Mouse (Mus musculus): ENCODE data around the gene Slpi. TPM values are rescaled to one million over a fixed set of nuclear protein-coding genes. Genes with fewer than 3 reads are reported as not detected.
"Not testable (repeated sequence)": the region's sequence is repeated elsewhere in the genome, so short reads cannot be mapped to it uniquely, and the experiment has no call there.

Slpi gene
- total and polyA plus RNA-seq, 2 experiments from 2014 or later: 0.71 TPM; not detected in 1

DNA sequence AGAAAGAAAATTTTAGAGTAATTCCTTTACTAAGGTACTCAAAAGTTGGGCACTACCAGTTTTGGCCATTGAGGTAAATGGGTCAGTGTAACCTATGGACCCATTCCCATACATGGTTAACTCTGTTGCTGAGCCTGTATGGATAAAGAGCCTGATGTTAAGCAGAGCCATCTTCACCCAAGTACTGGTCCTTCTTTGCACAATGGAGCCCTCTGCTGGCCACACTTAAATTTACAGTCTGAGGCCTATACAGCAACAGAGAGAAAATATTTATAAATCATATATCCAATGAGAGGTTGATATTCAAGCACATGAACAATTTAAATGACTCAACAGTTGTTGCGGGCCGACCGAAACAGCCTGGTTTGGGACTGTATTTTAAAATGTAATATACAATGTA, 39.9 kb downstream of the Slpi start:
- H3K4me3 ChIP-seq (ENCODE audit: low read depth, low read length): no peak overlapping the region
- WGBS: 96% methylated on average over 3 of the region's 3 CpGs
- no peaks in the 10 kb centered on the region for H3K9me3 ChIP-seq (ENCODE audit: low read length)
- ATAC-seq: no peak
- no peak overlapping the region for H3K9ac ChIP-seq
- H3K4me2 ChIP-seq (ENCODE audit: low read depth): no peak overlapping the region
- H3K4me1 ChIP-seq (ENCODE audit: insufficient read depth): no peaks in the 10 kb centered on the region
- peak; percentile 50 for TF ChIP-seq CTCF (IDR thresholded peaks at IDR 0.05; ENCODE audit: low read depth)
- no peak overlapping the region for H3K27ac ChIP-seq (ENCODE audit: low read depth, low read length)
- no peak for DNase-seq
- no peaks in the 10 kb centered on the region for H3K36me3 ChIP-seq (ENCODE audit: insufficient read depth)
- H3K27me3 ChIP-seq (ENCODE audit: insufficient read depth, low read length): no peaks in the 10 kb centered on the region

DNA sequence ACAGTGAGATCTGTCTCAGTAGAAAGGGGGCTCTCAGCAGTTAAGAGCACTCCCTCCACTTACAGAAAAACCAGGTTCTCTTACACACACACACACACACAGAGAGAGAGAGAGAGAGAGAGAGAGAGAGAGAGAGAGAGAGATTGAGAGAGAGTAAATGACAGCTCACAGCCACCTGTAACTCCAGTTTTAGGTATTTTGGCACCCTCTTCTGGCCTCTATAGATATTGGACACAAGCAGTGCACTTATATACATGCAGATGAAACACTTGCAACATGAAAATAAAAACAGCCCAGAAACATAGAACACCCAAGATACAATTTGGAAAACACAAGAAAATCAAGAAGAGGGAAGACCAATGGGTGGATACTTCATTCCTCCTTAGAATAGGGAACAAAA, 41.2 kb downstream of the Slpi start:
- not testable (repeated sequence) for DNase-seq; H3K4me3 ChIP-seq (ENCODE audit: low read depth, low read length); H3K4me1 ChIP-seq (ENCODE audit: insufficient read depth)

GRCm38 (mm10) chr2:164343732-164344131, 45.2 kb downstream of the Slpi start:
- H3K4me2 ChIP-seq (ENCODE audit: low read depth); H3K9me3 ChIP-seq (ENCODE audit: low read length); H3K4me1 ChIP-seq (ENCODE audit: insufficient read depth); DNase-seq; H3K27me3 ChIP-seq (ENCODE audit: insufficient read depth, low read length); ATAC-seq; H3K27ac ChIP-seq (ENCODE audit: low read depth, low read length); H3K4me3 ChIP-seq (ENCODE audit: low read depth, low read length); H3K36me3 ChIP-seq (ENCODE audit: insufficient read depth); H3K9ac ChIP-seq: not testable (repeated sequence)
- WGBS: 64% methylated on average over 1 of the region's 1 CpGs

More for the DNA sequence above, 41.2 kb downstream of the Slpi start:
- H3K9me3 ChIP-seq (ENCODE audit: low read length); H3K27ac ChIP-seq (ENCODE audit: low read depth, low read length); H3K36me3 ChIP-seq (ENCODE audit: insufficient read depth); H3K9ac ChIP-seq; ATAC-seq; H3K27me3 ChIP-seq (ENCODE audit: insufficient read depth, low read length); H3K4me2 ChIP-seq (ENCODE audit: low read depth): not testable (repeated sequence)

DNA sequence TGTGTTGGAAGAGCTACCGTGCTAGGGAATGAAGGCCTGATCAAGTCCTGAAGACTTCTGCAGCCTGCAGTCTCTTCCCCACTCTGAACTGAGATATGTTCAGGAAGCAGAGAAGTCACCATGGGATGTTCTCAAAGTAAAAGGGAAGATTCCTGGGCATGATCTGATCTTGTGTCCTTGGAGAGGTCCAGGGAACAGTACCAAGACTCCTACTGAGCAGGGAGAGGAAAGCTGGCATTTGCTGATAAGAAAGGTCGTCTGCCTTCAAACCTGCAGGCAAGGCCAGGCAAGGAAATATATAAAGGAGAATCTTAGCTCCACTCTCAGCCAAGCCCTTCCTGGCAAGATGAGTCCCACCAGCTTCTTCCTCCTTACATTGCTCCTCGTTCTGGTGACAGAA, 56.5 kb downstream of the Slpi start, which contains the start of gene Svs5:
Gene Svs5 (plus strand): TSS at position 301 of the 400 bp plus-strand sequence.
- H3K9me3 ChIP-seq (ENCODE audit: low read length); DNase-seq; H3K4me2 ChIP-seq (ENCODE audit: low read depth); H3K4me1 ChIP-seq (ENCODE audit: insufficient read depth); H3K27ac ChIP-seq (ENCODE audit: low read depth, low read length); H3K27me3 ChIP-seq (ENCODE audit: insufficient read depth, low read length); ATAC-seq; H3K36me3 ChIP-seq (ENCODE audit: insufficient read depth); H3K9ac ChIP-seq; H3K4me3 ChIP-seq (ENCODE audit: low read depth, low read length): not testable (repeated sequence)
- WGBS: 83% methylated on average over 3 of the region's 3 CpGs

DNA sequence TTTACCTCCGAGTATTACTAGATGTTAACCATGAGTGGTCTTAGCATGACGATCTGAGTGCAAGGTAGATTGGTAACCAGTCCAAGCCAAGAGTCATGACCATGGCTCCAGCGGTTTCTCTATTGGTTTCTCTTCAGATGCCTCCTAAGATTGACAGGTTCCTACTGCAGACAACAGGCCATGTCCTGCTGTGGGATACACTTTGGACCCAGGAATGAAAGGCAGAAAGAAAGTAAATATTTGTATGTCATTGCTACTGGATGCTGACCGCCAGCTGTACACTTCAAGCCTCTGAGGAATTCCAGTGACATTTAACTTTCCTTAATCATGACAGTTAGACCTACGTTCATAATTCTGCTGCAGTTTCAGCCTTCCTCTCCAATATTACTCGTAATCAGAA, 67.9 kb downstream of the Slpi start:
- H3K36me3 ChIP-seq (ENCODE audit: insufficient read depth): no peaks in the 10 kb centered on the region
- no peak for ATAC-seq
- no peak for TF ChIP-seq CTCF (IDR thresholded peaks at IDR 0.05; ENCODE audit: low read depth)
- no peaks in the 10 kb centered on the region for H3K4me1 ChIP-seq (ENCODE audit: insufficient read depth)
- no peak overlapping the region for H3K4me3 ChIP-seq (ENCODE audit: low read depth, low read length)
- no peaks in the 10 kb centered on the region for H3K9me3 ChIP-seq (ENCODE audit: low read length)
- H3K27me3 ChIP-seq (ENCODE audit: insufficient read depth, low read length): no peaks in the 10 kb centered on the region
- WGBS: 91% methylated on average over 6 of the region's 6 CpGs
- H3K27ac ChIP-seq (ENCODE audit: low read depth, low read length): no peak overlapping the region
- no peak overlapping the region for H3K4me2 ChIP-seq (ENCODE audit: low read depth)
- no peak for DNase-seq
- H3K9ac ChIP-seq: no peak overlapping the region

DNA sequence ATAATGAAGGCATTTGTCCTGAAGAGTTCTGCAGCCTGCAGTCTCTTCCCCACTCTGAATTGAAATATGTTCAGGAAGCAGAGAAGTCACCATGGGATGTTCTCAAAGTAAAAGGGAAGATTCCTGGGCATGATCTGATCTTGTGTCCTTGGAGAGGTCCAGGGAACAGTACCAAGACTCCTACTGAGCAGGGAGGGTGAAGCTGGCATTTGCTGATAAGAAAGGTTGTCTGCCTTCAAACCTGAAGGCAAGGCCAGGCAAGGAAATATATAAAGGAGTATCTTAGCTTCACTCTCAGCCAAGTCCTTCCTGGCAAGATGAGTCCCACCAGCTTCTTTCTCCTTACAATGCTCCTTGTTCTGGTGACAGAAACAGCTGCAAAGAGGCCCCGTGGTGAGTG, 72.4 kb downstream of the Slpi start, which contains the start of gene Svs6:
Gene Svs6 (plus strand): TSS at position 301 of the 400 bp plus-strand sequence.
- not testable (repeated sequence) for H3K27me3 ChIP-seq (ENCODE audit: insufficient read depth, low read length); H3K4me3 ChIP-seq (ENCODE audit: low read depth, low read length); H3K4me1 ChIP-seq (ENCODE audit: insufficient read depth); H3K4me2 ChIP-seq (ENCODE audit: low read depth); H3K36me3 ChIP-seq (ENCODE audit: insufficient read depth); H3K9ac ChIP-seq; H3K9me3 ChIP-seq (ENCODE audit: low read length); H3K27ac ChIP-seq (ENCODE audit: low read depth, low read length); DNase-seq; ATAC-seq
- WGBS: 90% methylated on average over 1 of the region's 1 CpGs

DNA sequence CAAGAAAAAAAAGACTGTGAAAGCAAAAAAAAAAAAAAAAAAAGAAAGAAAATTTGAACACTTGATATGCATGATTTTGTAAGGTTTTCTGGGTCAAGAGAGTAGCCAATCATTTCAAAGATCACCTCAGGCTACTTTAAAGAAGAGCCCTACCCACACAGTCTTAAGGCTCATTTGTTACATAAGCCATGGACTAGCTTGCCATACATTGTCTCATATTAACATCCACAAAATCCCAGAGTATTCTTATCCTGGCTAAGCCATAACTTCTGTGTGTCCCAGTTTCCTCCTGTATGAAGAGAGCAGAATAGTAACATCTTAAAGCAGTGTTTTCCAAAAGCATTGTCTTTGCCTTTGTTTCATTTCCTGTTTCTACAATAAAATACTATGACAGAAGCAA, 73.4 kb downstream of the Slpi start:
- not testable (repeated sequence) for H3K27me3 ChIP-seq (ENCODE audit: insufficient read depth, low read length); H3K9ac ChIP-seq; DNase-seq; H3K4me2 ChIP-seq (ENCODE audit: low read depth); H3K36me3 ChIP-seq (ENCODE audit: insufficient read depth); H3K4me3 ChIP-seq (ENCODE audit: low read depth, low read length); H3K4me1 ChIP-seq (ENCODE audit: insufficient read depth); H3K9me3 ChIP-seq (ENCODE audit: low read length); H3K27ac ChIP-seq (ENCODE audit: low read depth, low read length); ATAC-seq

GRCm38 (mm10) chr2:164312599-164312998, 76.3 kb downstream of the Slpi start:
- H3K9me3 ChIP-seq (ENCODE audit: low read length): no peaks in the 10 kb centered on the region

More at GRCm38 (mm10) chr2:164312599-164312998, 76.3 kb downstream of the Slpi start:
- Histone ChIP-seq H3K4me1 (ENCODE audit: insufficient read depth) (no peaks in the 10 kb centered on the region), H3K36me3 (ENCODE audit: insufficient read depth) (no peaks in the 10 kb centered on the region), H3K4me2 (ENCODE audit: low read depth) (no peak overlapping the region), H3K27me3 (ENCODE audit: insufficient read depth, low read length) (no peaks in the 10 kb centered on the region), H3K9ac (no peak overlapping the region), H3K4me3 (ENCODE audit: low read depth, low read length) (no peak overlapping the region), H3K27ac (ENCODE audit: low read depth, low read length) (no peak overlapping the region)
- TF ChIP-seq CTCF (IDR thresholded peaks at IDR 0.05; ENCODE audit: low read depth): no peak
- no peak for DNase-seq
- 81% methylated on average over 5 of the region's 5 CpGs for WGBS
- no peak for ATAC-seq

Small RNA genes lying within 50 kb of the gene (microRNA-seq; reads per million reads assigned to microRNA genes)
- gene Mir7678: 0 reads per million in 2 experiments

Other genes with a start within 250 kb of the Slpi start
- 12.8 and 15.4 TPM in 2 replicates for gene Kcns1, start 218.0 kb downstream of the Slpi start, total RNA-seq (2014; rRNA removed)
- 2.4 and 3.5 TPM in 2 replicates for gene Kcns1, start 218.0 kb downstream of the Slpi start, polyA plus RNA-seq (2015; fragmentation: Nextera tagmentation; extraction: Ambion mirVana)
- gene Wfdc5, start 206.4 kb downstream of the Slpi start, total RNA-seq (2014; rRNA removed): not detected in 2 replicates
- not detected in 2 replicates for gene Wfdc5, start 206.4 kb downstream of the Slpi start, polyA plus RNA-seq (2015; fragmentation: Nextera tagmentation; extraction: Ambion mirVana)
- not detected in 2 replicates for gene Wfdc12, start 198.5 kb downstream of the Slpi start, total RNA-seq (2014; rRNA removed)
- gene Wfdc12, start 198.5 kb downstream of the Slpi start, polyA plus RNA-seq (2015; fragmentation: Nextera tagmentation; extraction: Ambion mirVana): not detected in 2 replicates
- gene Wfdc15a, start 189.0 kb downstream of the Slpi start, total RNA-seq (2014; rRNA removed): not detected in 2 replicates
- not detected in 2 replicates for gene Wfdc15a, start 189.0 kb downstream of the Slpi start, polyA plus RNA-seq (2015; fragmentation: Nextera tagmentation; extraction: Ambion mirVana)
- gene Wfdc15b, start 167.4 kb downstream of the Slpi start, total RNA-seq (2014; rRNA removed): not detected in 2 replicates
- gene Wfdc15b, start 167.4 kb downstream of the Slpi start, polyA plus RNA-seq (2015; fragmentation: Nextera tagmentation; extraction: Ambion mirVana): not detected in 2 replicates
- gene Svs2, start 150.6 kb downstream of the Slpi start, total RNA-seq (2014; rRNA removed): not detected in 2 replicates
- gene Svs2, start 150.6 kb downstream of the Slpi start, polyA plus RNA-seq (2015; fragmentation: Nextera tagmentation; extraction: Ambion mirVana): not detected in 2 replicates
- not detected in 2 replicates for gene Svs3b, start 132.5 kb downstream of the Slpi start, total RNA-seq (2014; rRNA removed)
- not detected in 2 replicates for gene Svs3b, start 132.5 kb downstream of the Slpi start, polyA plus RNA-seq (2015; fragmentation: Nextera tagmentation; extraction: Ambion mirVana)
- not detected in 2 replicates for gene Svs4, start 110.6 kb downstream of the Slpi start, total RNA-seq (2014; rRNA removed)
- not detected in 2 replicates for gene Svs4, start 110.6 kb downstream of the Slpi start, polyA plus RNA-seq (2015; fragmentation: Nextera tagmentation; extraction: Ambion mirVana)
- gene Svs3a, start 99.8 kb downstream of the Slpi start, total RNA-seq (2014; rRNA removed): not detected in 2 replicates
- gene Svs3a, start 99.8 kb downstream of the Slpi start, polyA plus RNA-seq (2015; fragmentation: Nextera tagmentation; extraction: Ambion mirVana): not detected in 2 replicates
- not detected in 2 replicates for gene Svs6, start 72.3 kb downstream of the Slpi start, total RNA-seq (2014; rRNA removed)
- not detected in 2 replicates for gene Svs6, start 72.3 kb downstream of the Slpi start, polyA plus RNA-seq (2015; fragmentation: Nextera tagmentation; extraction: Ambion mirVana)
- not detected in 2 replicates for gene Svs5, start 56.4 kb downstream of the Slpi start, total RNA-seq (2014; rRNA removed)
- gene Svs5, start 56.4 kb downstream of the Slpi start, polyA plus RNA-seq (2015; fragmentation: Nextera tagmentation; extraction: Ambion mirVana): not detected in 2 replicates
- gene Rbpjl, start 14.0 kb upstream of the Slpi start, total RNA-seq (2014; rRNA removed): 0.46 TPM in 1 of 2 replicates, not detected in the other
- 0.17 and 0.33 TPM in 2 replicates for gene Rbpjl, start 14.0 kb upstream of the Slpi start, polyA plus RNA-seq (2015; fragmentation: Nextera tagmentation; extraction: Ambion mirVana)
- gene Matn4, start 16.1 kb upstream of the Slpi start, total RNA-seq (2014; rRNA removed): 6.2 and 6.3 TPM in 2 replicates
- 3.3 and 7.1 TPM in 2 replicates for gene Matn4, start 16.1 kb upstream of the Slpi start, polyA plus RNA-seq (2015; fragmentation: Nextera tagmentation; extraction: Ambion mirVana)
- 11.8 and 14.0 TPM in 2 replicates for gene Sdc4, start 54.8 kb upstream of the Slpi start, total RNA-seq (2014; rRNA removed)
- gene Sdc4, start 54.8 kb upstream of the Slpi start, polyA plus RNA-seq (2015; fragmentation: Nextera tagmentation; extraction: Ambion mirVana): 8.0 and 16.5 TPM in 2 replicates
- 88.0 and 167 TPM in 2 replicates for gene Sys1, start 67.9 kb upstream of the Slpi start, total RNA-seq (2014; rRNA removed)
- gene Sys1, start 67.9 kb upstream of the Slpi start, polyA plus RNA-seq (2015; fragmentation: Nextera tagmentation; extraction: Ambion mirVana): 105 and 110 TPM in 2 replicates
- gene Gm20458, start 71.9 kb upstream of the Slpi start, total RNA-seq (2014; rRNA removed): 3.6 and 10.5 TPM in 2 replicates
- 10.0 and 10.7 TPM in 2 replicates for gene Gm20458, start 71.9 kb upstream of the Slpi start, polyA plus RNA-seq (2015; fragmentation: Nextera tagmentation; extraction: Ambion mirVana)
- not detected in 2 replicates for gene Trp53tg5, start 84.6 kb upstream of the Slpi start, total RNA-seq (2014; rRNA removed)
- gene Trp53tg5, start 84.6 kb upstream of the Slpi start, polyA plus RNA-seq (2015; fragmentation: Nextera tagmentation; extraction: Ambion mirVana): not detected in 2 replicates
- gene Dbndd2, start 97.0 kb upstream of the Slpi start, total RNA-seq (2014; rRNA removed): 21.7 and 23.9 TPM in 2 replicates
- 10.9 and 17.6 TPM in 2 replicates for gene Dbndd2, start 97.0 kb upstream of the Slpi start, polyA plus RNA-seq (2015; fragmentation: Nextera tagmentation; extraction: Ambion mirVana)
- 47.6 and 77.6 TPM in 2 replicates for gene Pigt, start 108.4 kb upstream of the Slpi start, total RNA-seq (2014; rRNA removed)
- gene Pigt, start 108.4 kb upstream of the Slpi start, polyA plus RNA-seq (2015; fragmentation: Nextera tagmentation; extraction: Ambion mirVana): 91.0 and 93.8 TPM in 2 replicates
- gene Wfdc2, start 173.3 kb upstream of the Slpi start, total RNA-seq (2014; rRNA removed): 1.5 and 6.1 TPM in 2 replicates
- gene Wfdc2, start 173.3 kb upstream of the Slpi start, polyA plus RNA-seq (2015; fragmentation: Nextera tagmentation; extraction: Ambion mirVana): 4.3 and 7.3 TPM in 2 replicates
- not detected in 2 replicates for gene Spint3, start 184.4 kb upstream of the Slpi start, total RNA-seq (2014; rRNA removed)
- not detected in 2 replicates for gene Spint3, start 184.4 kb upstream of the Slpi start, polyA plus RNA-seq (2015; fragmentation: Nextera tagmentation; extraction: Ambion mirVana)
- gene Wfdc6a, start 196.4 kb upstream of the Slpi start, total RNA-seq (2014; rRNA removed): not detected in 2 replicates
- gene Wfdc6a, start 196.4 kb upstream of the Slpi start, polyA plus RNA-seq (2015; fragmentation: Nextera tagmentation; extraction: Ambion mirVana): 0.33 TPM in 1 of 2 replicates, not detected in the other
- gene Eppin, start 204.5 kb upstream of the Slpi start, total RNA-seq (2014; rRNA removed): not detected in 2 replicates
- gene Eppin, start 204.5 kb upstream of the Slpi start, polyA plus RNA-seq (2015; fragmentation: Nextera tagmentation; extraction: Ambion mirVana): 0.19 TPM in 1 of 2 replicates, not detected in the other
- gene Wfdc6b, start 224.4 kb upstream of the Slpi start, total RNA-seq (2014; rRNA removed): not detected in 2 replicates
- not detected in 2 replicates for gene Wfdc6b, start 224.4 kb upstream of the Slpi start, polyA plus RNA-seq (2015; fragmentation: Nextera tagmentation; extraction: Ambion mirVana)
- gene Wfdc8, start 224.5 kb upstream of the Slpi start, total RNA-seq (2014; rRNA removed): not detected in 2 replicates
- not detected in 2 replicates for gene Wfdc8, start 224.5 kb upstream of the Slpi start, polyA plus RNA-seq (2015; fragmentation: Nextera tagmentation; extraction: Ambion mirVana)
- not detected in 2 replicates for gene Wfdc16, start 249.7 kb upstream of the Slpi start, total RNA-seq (2014; rRNA removed)
- not detected in 2 replicates for gene Wfdc16, start 249.7 kb upstream of the Slpi start, polyA plus RNA-seq (2015; fragmentation: Nextera tagmentation; extraction: Ambion mirVana)

Measured in forebrain, postnatal 0 days (tissue).